Mouse (Mus musculus) MN1 (cell line): ENCODE measurements around the gene Lonp2.

ENCODE experiments used
- DNase-seq: peaks from one replicate; pipeline ENCODE4 v3.0.0-alpha.2; 2016; ENCODE audit warnings: low spot score

Gene Lonp2

DNA sequence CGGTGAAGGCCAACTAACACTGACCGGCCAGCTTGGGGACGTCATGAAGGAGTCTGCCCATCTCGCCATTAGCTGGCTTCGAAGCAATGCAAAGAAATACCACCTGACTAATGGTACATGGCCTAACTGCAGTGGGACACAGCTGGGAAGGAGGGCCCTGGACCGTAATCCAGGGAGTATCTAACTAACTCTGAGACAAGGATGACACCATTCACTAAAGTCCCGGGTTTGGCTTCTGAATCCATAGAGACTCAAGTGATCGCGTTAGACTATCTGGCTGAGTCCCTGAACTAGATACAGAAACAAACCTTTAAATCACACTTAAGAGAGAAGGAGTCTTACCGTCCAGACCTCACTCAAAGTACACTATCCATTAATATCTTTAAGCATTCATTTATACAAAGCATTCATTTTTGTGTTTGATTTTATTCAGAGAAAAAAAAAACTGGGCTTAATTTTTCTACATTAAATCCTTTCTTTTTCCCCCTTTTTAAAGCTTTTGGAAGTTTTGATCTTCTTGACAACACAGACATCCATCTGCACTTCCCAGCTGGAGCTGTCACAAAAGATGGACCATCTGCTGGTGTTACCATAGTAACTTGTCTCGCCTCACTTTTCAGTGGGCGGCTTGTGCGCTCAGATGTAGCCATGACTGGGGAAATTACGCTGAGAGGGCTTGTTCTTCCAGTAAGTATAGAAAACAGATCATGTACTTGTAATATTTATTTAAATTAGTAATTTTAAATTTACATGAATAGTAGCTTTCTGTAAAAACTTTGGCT, 89.8 kb downstream of the Lonp2 start:
- no peak for DNase-seq

DNA sequence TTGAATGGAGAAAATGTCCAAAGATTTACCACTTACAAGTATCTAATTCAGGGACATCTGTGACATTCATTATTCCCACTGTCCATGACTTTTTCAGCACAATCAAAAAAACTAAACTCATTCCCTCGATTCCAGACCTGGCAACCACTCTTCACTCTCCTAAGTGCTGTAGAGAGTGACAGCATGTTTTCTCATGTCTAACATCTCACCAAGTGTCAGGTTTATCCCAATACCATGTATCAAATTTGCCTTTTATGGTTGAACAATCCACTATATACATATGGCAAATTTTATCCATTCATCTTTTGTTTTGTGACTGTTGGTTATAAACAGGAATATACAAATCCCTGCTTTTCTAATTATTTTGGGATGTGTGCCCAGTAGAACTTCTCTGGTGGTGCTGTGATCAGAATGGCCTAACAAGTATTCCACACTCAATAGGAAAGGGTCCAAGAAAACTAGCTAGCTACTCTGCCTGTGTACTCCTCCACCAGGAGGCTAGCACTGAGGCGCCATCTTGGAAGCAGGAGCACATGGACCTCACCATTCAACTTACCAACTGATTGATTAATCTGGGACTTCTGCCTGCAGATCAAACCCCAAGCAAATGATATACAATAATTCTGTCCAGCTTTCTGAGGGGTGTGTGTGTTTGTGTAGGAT, 94.6 kb downstream of the Lonp2 start:
- DNase-seq: no peak

DNA sequence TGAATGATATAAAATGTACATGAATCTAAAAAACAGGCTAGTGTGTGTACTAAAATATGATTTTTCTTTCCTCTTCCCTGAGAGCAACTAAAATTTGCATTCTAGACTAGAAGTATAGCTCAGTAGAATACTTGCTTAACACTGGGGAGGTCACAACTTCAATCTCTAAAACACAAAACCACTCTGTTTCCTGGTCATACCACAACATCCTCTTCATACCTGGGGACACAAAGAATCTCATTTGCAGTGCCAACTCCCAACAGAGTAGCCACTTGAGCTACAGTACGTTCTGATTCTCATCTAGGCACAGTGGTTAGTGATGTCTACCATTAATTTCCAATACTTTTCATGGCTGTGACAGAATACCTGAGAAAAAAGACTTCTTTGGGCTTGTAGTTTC, 95.5 kb downstream of the Lonp2 start:
- DNase-seq: no peak

DNA sequence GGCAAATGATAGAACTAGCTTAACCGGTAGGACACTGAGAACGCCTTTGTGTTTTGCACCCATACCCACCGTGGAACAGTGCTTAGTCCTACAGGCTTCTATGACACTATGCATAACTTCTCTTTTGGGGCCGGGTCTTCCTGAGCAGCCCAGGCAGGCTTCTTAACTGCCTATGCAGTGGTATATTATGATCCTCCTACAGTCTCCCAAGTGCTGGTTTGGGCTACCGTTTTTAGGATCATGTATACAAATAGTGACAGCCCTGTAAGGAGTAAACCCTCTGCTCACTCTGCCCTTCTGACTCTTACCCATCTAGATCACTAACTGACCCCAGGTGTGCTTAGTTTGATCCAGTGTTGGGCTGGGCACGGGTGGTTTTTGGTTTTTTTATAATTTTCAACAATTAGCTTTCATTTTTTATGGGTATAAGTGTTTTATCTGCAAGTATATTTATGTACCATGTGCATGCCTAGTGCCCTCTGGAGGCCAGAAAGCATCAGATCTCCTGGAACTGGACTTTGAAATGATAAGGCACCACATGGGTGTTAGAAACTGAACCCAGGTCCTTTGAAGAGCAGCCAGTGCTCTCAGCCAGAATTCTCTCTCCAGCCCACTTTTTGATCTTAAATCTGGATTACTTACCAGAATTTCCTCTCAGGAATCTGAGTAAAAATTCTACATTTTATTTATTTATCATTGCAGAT, 97.1 kb downstream of the Lonp2 start:
- DNase-seq: no peak

DNA sequence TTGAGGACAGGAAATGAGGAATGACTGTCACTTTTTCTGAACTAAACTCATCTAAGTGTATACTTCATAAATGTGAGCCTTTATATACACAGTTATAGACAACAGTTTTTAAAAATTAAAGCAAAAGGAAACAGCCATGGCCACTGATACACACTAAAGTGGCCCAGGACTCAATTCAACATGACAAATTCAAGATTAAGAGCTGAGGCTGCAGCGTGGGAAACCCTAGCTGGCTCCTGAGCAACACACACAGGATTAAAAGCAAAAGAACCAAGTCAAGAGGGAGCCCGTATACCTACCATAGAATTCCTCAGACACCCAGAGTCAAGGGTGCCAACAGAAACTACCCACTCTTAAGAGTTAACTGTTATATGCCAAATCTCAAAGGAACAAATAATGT, 97.6 kb downstream of the Lonp2 start:
- no peak for DNase-seq

DNA sequence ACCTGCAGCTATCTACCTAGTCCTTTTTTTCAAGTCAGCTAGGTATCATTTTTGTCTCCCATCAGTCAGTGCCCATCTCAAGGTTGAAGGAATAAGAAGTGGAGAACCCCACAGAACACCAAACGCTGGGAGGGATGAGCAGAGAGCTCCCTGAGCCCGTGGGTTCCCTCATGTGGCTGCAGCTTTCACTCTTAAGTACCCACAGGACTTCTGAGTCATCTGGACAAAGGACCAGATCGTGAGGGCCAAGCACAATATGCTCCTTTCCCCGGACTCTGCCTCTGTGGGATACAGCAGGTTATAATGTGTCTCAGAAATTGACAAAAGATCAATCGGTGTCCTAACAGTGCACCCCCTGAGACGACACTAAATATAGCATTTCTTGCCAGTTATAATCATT, 103.1 kb downstream of the Lonp2 start:
- no peak for DNase-seq

DNA sequence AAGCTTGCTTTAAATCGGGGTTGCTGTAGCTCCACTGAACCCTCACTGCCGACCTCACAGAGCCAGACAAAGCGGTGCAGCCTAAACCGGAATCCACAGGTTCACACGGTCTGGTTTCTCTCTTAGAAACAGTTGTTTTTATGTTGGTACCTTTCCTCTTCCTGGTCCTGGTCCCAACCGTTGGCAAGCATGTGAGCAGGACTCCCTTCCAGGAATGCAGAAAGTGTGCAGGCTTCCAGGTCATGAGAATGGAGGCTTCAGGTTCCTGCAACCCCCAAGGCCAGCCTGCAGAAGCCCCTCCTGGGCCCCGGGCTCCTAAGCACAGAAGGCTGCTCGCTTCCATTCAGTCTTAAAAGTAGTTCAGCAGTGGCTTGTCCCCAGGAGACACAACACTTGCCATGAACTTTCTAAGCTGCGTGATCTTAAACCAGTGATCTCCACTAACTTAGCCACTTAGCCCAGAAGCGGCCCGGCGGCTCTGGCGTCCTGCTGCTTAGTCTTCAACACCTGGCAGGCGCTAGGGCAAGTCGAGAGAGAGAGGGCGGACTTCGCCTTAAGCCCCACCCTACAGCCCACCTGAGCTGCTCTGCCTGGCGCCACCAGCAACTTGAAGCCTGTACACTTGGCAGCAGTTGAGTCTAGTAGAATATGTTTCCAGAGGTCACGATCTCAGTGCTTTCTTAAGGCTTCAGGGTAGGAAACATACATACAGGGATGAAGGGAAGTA, 104.5 kb downstream of the Lonp2 start:
- no peak for DNase-seq

DNA sequence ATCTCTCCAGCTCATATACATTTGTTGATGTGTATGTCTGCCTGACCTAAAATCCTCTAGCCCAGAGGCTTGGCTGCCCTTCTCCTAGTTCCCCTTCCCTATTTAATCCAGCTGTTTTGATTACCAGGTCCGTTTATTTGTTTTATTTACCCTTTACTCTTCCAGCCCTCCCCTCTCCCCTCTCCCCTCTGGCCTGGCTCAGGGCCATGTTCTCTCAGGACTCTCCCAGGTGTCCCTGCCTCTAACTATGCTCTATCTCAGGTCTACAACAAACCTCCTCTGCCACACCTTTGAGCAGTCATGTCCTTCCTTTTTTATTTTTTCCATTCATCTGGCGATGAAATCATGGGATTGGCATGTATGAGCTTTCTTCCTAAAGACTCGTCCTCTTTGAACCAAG, 106.5 kb downstream of the Lonp2 start:
- no peak for DNase-seq

DNA sequence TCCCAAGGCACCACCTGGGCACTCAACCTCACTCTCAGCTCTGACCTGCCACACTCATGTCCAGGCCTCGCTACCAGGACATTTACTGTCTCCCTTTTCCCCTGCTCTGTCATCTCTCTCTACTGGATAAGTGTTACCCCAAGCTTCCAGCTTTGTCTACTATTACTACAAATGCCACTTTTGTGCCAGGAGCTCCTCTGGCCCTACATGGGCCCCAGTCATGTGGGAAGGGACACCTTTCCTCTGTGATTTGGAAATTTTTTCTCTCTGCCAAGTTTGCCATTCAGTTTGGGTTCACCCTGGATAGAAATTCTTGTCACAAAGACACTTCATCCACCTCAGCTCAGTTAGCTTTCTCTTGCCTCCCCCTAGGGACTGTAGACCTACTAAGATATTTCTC, 107.0 kb downstream of the Lonp2 start:
- DNase-seq: no peak

DNA sequence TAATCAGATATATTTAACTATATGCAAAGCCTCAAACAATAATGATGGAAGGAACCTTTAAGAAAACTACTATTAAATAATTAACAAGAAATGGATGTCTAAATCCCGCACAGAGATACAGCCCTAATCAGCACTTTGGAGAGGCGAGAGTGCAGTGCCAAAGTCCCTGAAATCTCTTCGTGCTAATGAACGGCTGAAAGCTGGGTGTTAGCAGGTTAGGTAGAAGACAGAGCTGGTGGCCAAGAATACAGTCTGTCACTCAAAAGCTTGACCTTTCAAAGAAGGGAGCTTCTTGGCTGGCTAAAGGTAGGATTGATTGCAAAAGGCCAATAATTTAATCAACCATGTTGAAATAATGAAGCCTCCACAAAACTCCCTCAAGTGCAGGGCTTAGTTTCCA, 110.3 kb downstream of the Lonp2 start:
- no peak for DNase-seq

DNA sequence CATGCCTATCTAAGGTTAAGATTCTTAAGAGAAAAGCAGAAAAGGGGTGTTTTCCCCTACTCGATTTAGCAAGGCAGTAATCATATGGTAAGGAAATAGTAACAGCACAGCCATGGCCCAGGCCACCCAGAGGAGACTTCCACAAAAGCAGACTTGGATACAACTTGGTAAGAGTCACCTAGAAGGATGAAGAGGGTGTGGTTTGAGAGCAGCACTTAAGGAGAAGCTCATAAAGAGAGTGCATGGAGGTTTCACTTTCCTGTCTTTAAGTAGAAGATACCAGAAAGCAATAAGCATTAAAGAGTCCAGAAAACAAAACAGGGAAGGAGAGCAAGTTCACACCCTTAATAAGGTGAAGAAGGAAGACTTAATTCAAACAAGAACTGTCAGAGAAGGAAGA, 111.1 kb downstream of the Lonp2 start:
- no peak for DNase-seq

DNA sequence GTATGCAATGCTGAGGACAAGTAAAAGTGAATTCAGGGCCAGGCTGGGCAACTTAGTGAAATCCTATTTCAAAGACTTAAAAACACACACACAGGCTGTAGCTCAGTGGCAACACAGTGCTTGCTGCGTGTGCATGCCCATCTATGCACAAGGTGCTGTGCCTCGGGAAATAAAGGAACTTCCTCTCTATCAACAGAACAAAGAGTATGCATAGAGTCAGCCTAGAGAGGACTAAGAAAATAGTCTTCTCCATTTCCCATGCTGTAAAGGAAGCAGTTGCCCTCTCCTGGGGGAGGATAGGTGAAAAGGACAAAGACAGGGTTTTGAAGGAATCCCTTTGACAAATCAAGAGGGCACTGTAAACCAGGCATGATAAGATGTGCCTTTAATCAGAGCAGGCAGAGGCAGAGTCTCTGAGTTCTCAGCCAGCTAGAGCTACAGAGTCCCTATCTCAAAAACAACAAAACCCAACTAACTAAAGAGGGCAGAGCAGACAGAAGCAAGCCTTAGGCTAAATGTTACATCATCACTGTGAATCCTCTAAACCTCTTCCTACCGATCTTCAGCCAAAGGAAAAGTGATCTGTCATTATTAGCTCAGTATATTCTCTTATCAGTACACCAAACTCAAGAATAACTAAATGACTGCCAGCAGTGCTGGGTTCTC, 111.7 kb downstream of the Lonp2 start:
- no peak for DNase-seq

DNA sequence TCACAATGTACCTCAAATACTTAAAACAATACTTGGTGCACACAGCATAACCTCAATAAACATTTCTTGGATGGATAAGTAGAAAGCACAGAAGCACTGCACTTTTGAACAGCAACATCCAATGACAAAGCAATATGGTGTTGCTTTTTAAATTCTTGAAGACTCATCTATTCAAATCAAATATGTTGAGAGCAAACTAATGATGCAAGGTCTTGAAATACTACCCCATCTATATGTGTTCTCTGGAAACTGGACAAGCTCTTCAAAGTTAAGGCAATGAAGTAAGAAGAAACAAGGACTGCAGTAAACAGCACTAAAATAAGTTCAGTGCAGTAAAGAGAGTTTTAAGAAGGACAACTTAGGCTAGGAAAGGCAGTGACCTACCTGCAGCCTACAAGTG, 117.1 kb downstream of the Lonp2 start:
- no peak for DNase-seq

DNA sequence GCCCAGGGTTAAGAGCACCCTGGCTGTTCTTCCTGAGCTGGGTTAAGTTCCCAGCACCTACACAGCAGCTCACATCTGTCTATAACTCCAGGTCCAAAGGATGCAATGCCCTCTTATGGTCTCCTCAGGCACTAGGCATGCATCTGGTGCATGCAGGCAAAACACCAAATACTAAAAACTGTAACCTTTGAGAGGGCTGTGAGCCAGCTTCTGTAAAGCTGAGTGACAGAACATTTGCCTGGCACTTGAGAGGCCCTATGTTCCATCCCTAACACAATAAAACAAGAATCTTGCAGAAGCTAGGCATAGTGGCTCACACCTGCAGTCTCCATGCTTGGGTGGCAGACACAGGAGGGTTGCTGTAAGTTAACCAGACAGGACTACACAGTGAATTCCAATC, 117.8 kb downstream of the Lonp2 start:
- DNase-seq: no peak

DNA sequence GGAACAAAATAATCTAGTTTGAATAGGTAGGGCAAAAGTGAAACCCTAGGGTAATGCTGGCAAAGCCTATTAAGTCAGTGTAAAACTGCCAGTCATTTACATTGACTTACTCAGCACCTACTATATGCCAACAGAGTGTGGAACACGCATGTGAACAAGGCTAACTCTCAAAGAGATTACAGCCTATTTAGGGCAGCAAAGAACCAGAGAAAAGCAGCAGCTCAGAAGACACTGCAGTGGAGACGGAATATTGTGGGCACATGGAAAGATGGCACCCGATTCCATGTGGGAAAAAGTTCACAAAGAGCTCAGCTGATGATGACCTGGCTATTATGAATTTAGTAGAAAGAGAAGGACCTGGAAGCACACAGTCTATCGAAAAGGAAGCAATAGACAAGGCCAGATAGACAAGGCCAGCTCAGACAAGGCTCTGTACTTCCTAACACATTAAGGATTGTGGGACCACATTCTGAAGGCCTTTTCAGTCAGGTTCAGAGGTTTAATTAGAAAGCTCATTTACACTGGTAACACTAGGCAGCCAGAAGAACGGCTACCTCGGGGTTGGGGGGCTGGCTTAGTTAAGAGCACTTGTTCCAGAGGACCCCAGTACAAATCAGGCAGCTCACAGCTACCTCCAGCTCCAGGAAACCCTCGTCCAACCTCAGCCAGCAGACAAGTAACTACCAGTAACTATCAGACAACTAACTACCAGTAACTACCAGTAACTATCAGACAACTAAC, 118.9 kb downstream of the Lonp2 start:
- no peak for DNase-seq

DNA sequence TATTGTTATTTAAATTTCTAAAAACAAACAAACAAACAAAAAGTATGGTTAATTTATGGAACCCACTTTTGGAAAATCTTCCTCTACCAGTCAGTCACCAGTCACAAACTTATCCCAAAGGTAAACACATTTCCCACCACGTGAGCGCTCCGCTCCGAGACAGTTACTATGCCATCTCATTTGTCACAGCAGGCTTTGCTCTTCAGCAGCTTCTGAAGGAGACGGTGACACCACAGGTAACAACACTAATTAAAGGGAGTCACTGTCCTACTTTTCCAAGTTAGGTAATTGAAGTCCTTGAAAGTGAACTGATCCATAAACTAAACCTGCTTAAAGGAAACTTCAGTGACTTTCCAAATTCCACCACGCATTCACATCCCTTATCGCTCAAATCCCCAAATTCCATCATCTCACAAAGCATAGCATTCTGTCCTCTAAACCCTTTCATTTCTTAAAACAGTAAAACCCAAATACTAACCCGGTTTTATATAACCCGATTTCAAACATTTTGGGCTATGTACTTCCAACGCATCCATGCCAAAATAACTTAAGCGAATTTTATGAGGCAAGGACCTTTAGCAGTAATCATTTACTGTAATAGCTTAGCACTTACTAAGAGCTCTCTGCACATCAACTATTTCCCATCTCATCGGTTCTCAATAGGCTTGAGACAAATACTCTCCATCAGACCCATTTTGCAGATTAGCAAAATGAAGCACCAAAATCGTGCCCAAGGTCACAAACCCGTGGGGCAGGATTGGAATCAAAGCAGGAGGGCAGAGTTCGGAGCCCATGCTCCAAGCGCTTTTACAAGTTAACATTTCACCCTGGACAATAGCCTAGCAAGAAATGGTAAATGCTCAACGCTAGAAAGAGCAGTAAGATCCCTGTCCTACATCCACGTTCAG, 120.7 kb downstream of the Lonp2 start:
- DNase-seq: no peak

DNA sequence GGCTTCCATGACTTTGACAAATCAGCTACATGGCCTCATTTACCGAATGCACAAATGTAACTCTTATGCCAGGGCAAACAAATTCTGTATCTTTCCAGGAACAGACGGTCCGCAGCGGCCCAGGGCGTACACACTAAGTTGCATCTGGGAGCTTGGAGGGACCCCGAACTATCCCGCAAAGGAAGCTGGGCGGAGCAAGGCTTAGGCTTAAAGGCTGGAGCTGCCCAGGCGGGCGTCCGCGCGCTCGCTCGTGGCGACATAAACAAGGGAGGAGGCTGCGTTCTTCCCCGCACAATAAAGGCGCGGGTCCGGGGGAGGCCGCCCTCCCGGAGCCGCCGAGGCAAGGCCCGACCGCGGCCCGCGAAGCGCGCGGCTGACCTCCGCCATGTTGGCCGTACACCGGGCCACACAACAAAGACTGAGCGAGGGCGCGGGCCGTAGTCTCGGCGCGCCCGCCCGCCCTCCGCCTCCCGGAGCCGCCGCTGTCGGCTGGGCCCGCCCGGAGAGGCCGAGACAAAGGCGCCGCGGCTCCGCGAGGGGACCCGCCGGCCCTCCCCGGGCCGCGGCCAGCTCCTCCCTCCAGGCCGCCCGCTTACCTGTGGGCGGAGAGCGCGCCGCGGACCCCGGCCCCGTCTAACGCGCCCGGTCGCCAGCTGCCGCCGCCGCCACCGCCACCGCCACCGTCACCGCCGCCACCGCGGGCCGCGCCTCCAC, 121.5 kb downstream of the Lonp2 start, which contains the start of the genes Gm10638 and Siah1a:
Gene Gm10638 (plus strand): TSS at position 479 of the 714 bp plus-strand sequence.
Gene Siah1a (minus strand): TSS at position 714 of the 714 bp plus-strand sequence.
- DNase-seq: peak; percentile 76

DNA sequence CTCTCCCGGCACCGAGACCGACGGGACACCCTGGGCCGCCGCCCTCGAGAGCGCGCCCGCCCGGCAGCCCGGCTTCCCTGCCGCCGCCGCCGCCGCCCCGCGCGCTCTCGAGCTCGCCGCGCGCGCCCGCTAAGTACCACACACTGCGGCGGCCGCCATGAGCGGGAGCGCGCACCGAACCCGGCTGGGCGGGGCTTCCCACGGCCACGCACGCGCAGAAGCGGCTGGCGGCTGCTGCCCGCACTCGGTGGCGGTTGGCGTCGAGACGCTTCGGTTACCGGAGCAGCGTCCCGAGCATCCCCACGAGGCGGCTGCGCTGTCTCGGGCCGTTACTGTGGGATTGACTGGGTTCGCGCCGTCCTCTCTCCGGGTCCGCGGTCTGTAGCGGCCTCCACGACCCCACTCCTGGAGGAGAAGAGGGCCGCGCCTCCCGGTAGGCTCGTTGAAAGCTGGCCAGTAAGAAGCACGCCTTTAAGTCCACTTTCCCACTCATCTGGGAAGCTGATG, 122.1 kb downstream of the Lonp2 start:
- DNase-seq: peak; percentile 94

DNA sequence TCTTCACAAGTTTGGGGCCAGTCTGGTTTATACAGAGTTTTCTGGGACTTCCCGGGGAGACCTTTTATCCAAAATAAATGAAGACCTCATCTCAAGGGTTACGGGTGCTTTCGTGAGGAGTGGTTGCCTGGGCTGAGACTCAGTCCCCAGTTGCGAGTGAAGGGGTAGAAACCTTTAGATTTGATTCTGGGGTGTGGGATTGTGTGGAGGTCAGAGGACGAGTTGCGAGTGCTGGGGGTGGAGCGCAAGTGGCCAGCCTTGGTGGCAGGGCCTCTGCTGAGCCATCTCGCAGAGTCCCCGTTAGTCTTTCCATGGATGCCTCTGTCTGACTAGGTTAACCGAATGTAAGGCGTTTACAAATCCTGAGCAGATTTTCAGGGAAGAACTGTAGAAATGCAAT, 122.7 kb downstream of the Lonp2 start:
- peak; percentile 35 for DNase-seq
